Mouse (Mus musculus): ENCODE measurements around the gene Syne1. TPM values are rescaled to one million over a fixed set of nuclear protein-coding genes. Genes with fewer than 3 reads are reported as not detected.
A peak's percentile ranks its signal among the peaks of the same experiment; 100 is the strongest.

Gene Syne1
- total RNA-seq, 1 experiment from 2014 or later: 15.1 TPM

GRCm38 (mm10) chr10:4971586-4971985, 579.7 kb downstream of the Syne1 start:
- DNase-seq: peak; percentile 13

- peak; percentile 35 for DNase-seq
Observed at GRCm38 (mm10) chr10:4971156-4971555, 580.1 kb downstream of the Syne1 start.

Other genes with a start within 250 kb of the Syne1 start
- gene Myct1, start 42.3 kb upstream of the Syne1 start, total RNA-seq (2021): 9.0 and 11.1 TPM in 2 replicates
- gene Vip, start 87.7 kb upstream of the Syne1 start, total RNA-seq (2021): 0.30 and 0.38 TPM in 2 replicates